Mouse (Mus musculus): ENCODE data around the gene Gm17428.
"Not testable (repeated sequence)": the region's sequence is repeated elsewhere in the genome, so short reads cannot be mapped to it uniquely, and the experiment has no call there.

The Gm17428 gene

GRCm38 (mm10) chr14:54988882-54989281 is 12.1 kb downstream of the Gm17428 start:
- DNase-seq (ENCODE audit: low read depth, low spot score) = no peak

- no peak for DNase-seq (ENCODE audit: low read depth, low spot score)
Measured at GRCm38 (mm10) chr14:54989886-54990441, 13.2 kb downstream of the Gm17428 start.

- no peak for DNase-seq (ENCODE audit: low read depth, low spot score)
Measured at GRCm38 (mm10) chr14:54992196-54992595, 15.5 kb downstream of the Gm17428 start.

- no peak for DNase-seq (ENCODE audit: low read depth, low spot score)
Measured at GRCm38 (mm10) chr14:54993636-54994035, 16.9 kb downstream of the Gm17428 start.

- DNase-seq (ENCODE audit: low read depth, low spot score) = no peak
Measured at GRCm38 (mm10) chr14:54994136-54994868, 17.6 kb downstream of the Gm17428 start, which contains the start of gene Myh7. TSS of gene Myh7 (minus strand) at chr14:54994626.

GRCm38 (mm10) chr14:54994869-54995186 is 18.1 kb downstream of the Gm17428 start:
- DNase-seq (ENCODE audit: low read depth, low spot score) = no peak

GRCm38 (mm10) chr14:54995457-54996138 is 18.9 kb downstream of the Gm17428 start:
- DNase-seq (ENCODE audit: low read depth, low spot score) = no peak

GRCm38 (mm10) chr14:54996793-54997192 is 20.1 kb downstream of the Gm17428 start:
- no peak for DNase-seq (ENCODE audit: low read depth, low spot score)

- no peak for DNase-seq (ENCODE audit: low read depth, low spot score)
Measured at GRCm38 (mm10) chr14:54997297-54997696, 20.6 kb downstream of the Gm17428 start.

GRCm38 (mm10) chr14:54998680-54999079 is 21.9 kb downstream of the Gm17428 start:
- no peak for DNase-seq (ENCODE audit: low read depth, low spot score)

GRCm38 (mm10) chr14:54999868-55000267 is 23.1 kb downstream of the Gm17428 start:
- DNase-seq (ENCODE audit: low read depth, low spot score) = not testable (repeated sequence)

GRCm38 (mm10) chr14:55000814-55001213 is 24.1 kb downstream of the Gm17428 start:
- no peak for DNase-seq (ENCODE audit: low read depth, low spot score)

GRCm38 (mm10) chr14:55001446-55001845 is 24.7 kb downstream of the Gm17428 start:
- no peak for DNase-seq (ENCODE audit: low read depth, low spot score)

GRCm38 (mm10) chr14:55001938-55002686 is 25.4 kb downstream of the Gm17428 start:
- no peak for DNase-seq (ENCODE audit: low read depth, low spot score)

GRCm38 (mm10) chr14:55002687-55003120 is 26.0 kb downstream of the Gm17428 start:
- no peak for DNase-seq (ENCODE audit: low read depth, low spot score)

GRCm38 (mm10) chr14:55003878-55004855 is 27.4 kb downstream of the Gm17428 start:
- DNase-seq (ENCODE audit: low read depth, low spot score) = no peak

- no peak for DNase-seq (ENCODE audit: low read depth, low spot score)
Measured at GRCm38 (mm10) chr14:55005506-55005905, 28.8 kb downstream of the Gm17428 start.

GRCm38 (mm10) chr14:55005967-55006366 is 29.2 kb downstream of the Gm17428 start:
- no peak for DNase-seq (ENCODE audit: low read depth, low spot score)

- DNase-seq (ENCODE audit: low read depth, low spot score) = no peak
Measured at GRCm38 (mm10) chr14:55006541-55006940, 29.8 kb downstream of the Gm17428 start.

- no peak for DNase-seq (ENCODE audit: low read depth, low spot score)
Measured at GRCm38 (mm10) chr14:55007120-55007908, 30.6 kb downstream of the Gm17428 start.
